Mouse (Mus musculus) central nervous system, embryonic 14 days (tissue): ENCODE results near the gene Krtap26-1. TPM values are rescaled to one million over a fixed set of nuclear protein-coding genes. Genes with fewer than 3 reads are reported as not detected.

ENCODE experiments used
- polyA plus RNA-seq: library from polyadenylated mRNA; depleted of rRNA; stranded (reverse); fragments of >200 nt; gene quantifications from 2 replicates; pipeline ENCODE4 v1.2.3, GENCODE M21; 2012; rRNA removed

Krtap26-1 gene
- polyA plus RNA-seq = not detected in 2 replicates

DNA sequence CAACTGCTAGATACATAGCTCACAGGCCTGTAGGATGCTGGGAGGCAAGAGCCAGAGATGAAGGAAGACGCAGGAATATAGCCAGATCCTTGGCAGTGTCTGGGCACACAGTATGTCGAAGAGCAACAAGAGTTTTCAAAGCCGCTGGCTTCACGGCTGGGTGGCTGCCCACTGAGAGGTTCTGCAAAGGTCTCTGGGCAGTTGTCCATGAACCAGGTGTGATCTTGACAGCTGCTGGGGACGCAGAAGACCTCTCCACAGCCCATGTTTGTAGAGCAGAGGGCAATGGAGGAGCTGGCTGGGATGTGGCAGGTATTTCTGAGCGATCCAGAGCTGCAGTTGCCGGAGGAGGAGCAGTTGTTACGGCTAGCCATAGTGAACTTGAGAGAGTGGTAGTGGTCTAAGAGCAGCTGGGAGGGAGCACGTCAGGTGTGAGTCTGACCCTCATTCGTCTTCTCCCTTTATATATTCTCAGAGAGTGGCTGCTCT lies at the start of gene Krtap26-1:
Gene Krtap26-1 (minus strand): TSS at position 439 of the 489 bp plus-strand sequence.

DNA sequence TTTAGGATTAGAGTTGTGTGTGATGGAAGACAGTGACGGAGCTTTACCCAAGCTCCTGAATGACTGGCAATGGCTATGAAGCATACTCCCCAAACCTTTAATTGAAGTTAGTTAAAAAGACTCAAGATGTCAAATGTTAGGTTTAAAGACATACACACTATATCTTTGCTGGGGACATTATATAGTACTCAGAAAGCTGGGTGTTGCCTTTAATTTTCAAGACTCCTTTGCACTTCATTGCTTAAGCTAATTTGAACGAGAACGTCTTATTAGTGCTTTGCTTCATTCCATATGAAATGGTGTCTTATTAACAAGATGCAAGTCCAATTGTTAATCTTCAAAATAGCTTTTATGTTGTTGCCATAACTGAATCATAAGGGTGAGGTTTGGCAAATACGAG lies 24.0 kb upstream of the Krtap26-1 start, which contains the start of gene Krtap27-1:
Gene Krtap27-1 (minus strand): TSS at position 101 of the 400 bp plus-strand sequence.

DNA sequence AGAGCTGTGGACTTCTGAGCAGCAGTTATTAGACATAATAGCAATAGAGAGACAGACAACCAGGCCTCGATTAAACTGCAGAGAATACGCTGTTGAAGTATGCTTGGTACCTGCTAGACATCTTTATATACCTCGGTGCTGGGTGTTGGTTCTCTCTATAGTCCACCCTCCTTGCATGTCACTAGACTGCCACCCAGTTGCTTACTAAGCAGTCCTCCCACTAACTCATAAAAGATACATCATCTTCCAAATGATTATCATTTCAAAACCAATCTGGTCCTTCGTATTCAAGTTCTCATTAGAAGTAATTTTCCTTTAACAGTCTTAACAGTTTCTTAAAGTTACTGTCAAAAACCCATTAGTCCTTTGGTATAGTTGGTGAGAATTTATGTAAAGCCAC lies 20.0 kb downstream of the Krtap26-1 start, which contains the start of gene 2310079G19Rik:
Gene 2310079G19Rik (minus strand): TSS at position 101 of the 400 bp plus-strand sequence.

DNA sequence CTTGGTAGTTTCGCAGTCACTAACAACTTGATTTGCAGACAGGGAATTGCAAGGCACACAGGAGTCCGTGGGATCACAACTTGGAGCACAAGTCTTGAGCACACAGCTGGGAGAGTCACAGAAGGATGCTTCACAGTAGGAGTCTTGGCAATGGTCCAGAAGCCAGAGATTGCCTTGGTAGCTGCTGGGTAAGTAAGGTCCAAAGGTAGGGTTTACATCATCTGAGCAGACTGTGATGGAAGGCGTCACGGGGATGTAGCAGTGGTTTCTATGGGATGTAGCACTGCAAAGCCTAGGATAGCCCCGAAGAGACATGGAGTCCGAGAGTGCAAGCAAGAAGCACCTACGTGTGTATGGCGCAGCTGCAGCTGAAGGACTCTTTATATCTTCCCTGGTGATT lies 35.7 kb downstream of the Krtap26-1 start, which contains the start of gene Krtap24-1:
Gene Krtap24-1 (minus strand): TSS at position 358 of the 400 bp plus-strand sequence.

Other genes starting within 250 kb of the Krtap26-1 start
- gene Cldn17, start 140.8 kb downstream of the Krtap26-1 start, polyA plus RNA-seq = not detected in 2 replicates
- gene Cldn8, start 84.6 kb downstream of the Krtap26-1 start, polyA plus RNA-seq = 0.04 and 0.89 TPM in 2 replicates
- not detected in 2 replicates for gene Krtap24-1, start 35.5 kb downstream of the Krtap26-1 start, polyA plus RNA-seq
- not detected in 2 replicates for gene 2310079G19Rik, start 20.1 kb downstream of the Krtap26-1 start, polyA plus RNA-seq
- gene Krtap27-1, start 23.9 kb upstream of the Krtap26-1 start, polyA plus RNA-seq = not detected in 2 replicates
- gene 2310061N02Rik, start 60.2 kb upstream of the Krtap26-1 start, polyA plus RNA-seq = not detected in 2 replicates
- gene Krtap13-1, start 81.1 kb upstream of the Krtap26-1 start, polyA plus RNA-seq = not detected in 2 replicates
- not detected in 2 replicates for gene Krtap13, start 103.8 kb upstream of the Krtap26-1 start, polyA plus RNA-seq
- not detected in 2 replicates for gene 2310034C09Rik, start 111.1 kb upstream of the Krtap26-1 start, polyA plus RNA-seq
- gene 2310057N15Rik, start 126.4 kb upstream of the Krtap26-1 start, polyA plus RNA-seq = not detected in 2 replicates
- not detected in 2 replicates for gene Gm5965, start 130.1 kb upstream of the Krtap26-1 start, polyA plus RNA-seq
- gene Gm20741, start 164.4 kb upstream of the Krtap26-1 start, polyA plus RNA-seq = not detected in 2 replicates
- not detected in 2 replicates for gene Krtap15, start 172.4 kb upstream of the Krtap26-1 start, polyA plus RNA-seq
- gene Krtap14, start 178.3 kb upstream of the Krtap26-1 start, polyA plus RNA-seq = not detected in 2 replicates
- gene Krtap19-1, start 221.6 kb upstream of the Krtap26-1 start, polyA plus RNA-seq = not detected in 2 replicates
- not detected in 2 replicates for gene Krtap19-2, start 226.5 kb upstream of the Krtap26-1 start, polyA plus RNA-seq
- gene Krtap19-3, start 230.2 kb upstream of the Krtap26-1 start, polyA plus RNA-seq = not detected in 2 replicates
- not detected in 2 replicates for gene Krtap19-4, start 237.3 kb upstream of the Krtap26-1 start, polyA plus RNA-seq
- not detected in 2 replicates for gene Krtap19-5, start 248.7 kb upstream of the Krtap26-1 start, polyA plus RNA-seq